Mouse (Mus musculus) cerebellum, postnatal 36 days (tissue): Measurements from ENCODE around the gene Litaf.

ENCODE experiments used
- DNase-seq, 2 experiments: peaks; one replicate each; pipeline ENCODE4 v3.0.0; 2021 to 2022; ENCODE audit warnings: mixed read lengths in 2 of 2

The Litaf gene

DNA sequence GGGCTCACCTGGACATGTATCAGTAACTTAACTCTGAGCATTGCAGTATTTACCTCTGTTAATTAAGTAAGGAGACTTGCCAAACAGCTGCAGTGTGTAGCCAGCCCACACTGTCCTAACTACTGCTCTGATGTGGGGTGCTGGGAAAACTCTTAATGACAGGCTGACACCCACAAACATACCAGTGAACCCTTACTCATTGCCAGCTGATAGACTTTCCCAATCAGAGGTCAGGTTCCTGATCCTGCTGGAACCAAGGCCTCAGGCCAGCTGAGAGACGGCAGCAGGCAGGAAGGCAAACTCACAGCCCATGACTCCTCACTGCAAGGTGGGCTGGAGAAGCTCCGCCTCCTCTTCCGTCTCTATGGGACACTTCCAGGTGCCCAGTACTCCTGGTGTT is 113.1 kb downstream of the Litaf start:
- DNase-seq: no peak

DNA sequence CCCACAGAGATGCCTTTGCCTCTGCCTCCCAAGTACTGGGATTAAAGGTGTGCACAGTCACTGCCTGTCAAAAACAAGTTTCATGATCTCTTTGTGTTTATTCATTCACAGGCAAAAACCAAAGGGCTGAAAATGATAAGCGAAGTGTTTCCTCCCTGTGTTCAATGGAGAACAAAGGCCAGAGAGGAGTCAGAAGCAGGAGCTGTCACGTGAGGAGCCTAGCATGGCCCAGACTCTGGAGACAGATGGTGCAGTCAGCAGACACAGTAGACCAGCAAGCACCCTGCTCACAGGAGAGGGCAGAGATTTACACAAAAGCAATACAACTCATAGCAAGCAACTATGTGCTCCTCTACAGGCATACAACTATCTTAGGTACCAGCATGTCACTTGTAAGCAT is 113.9 kb downstream of the Litaf start:
- no peak for DNase-seq

GRCm38 (mm10) chr16:10951581-10951980 is 114.4 kb downstream of the Litaf start:
- peak in 1 of 2 experiments; percentile 28 for DNase-seq

GRCm38 (mm10) chr16:10950539-10950938 is 115.4 kb downstream of the Litaf start:
- DNase-seq: no peak

DNA sequence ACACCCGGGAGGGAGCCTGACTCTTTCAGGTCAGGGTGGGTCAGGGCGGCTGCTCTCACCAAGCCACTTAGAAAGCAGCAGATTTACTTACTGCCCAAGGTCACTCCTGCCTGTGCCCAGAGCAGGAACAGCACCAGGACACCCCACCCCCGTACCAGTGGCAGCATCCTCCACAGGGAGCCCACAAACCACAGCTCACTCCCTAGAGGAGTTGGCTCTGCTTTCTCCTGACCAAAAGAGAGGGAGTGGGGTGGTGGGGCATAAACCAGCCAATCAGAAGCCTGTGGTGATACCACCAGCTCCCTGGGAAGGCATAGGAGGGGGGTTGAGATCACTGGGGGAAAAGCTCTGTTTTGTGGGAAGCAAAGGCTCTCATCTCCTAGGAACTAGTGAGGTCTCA is 118.2 kb downstream of the Litaf start:
- DNase-seq: no peak

DNA sequence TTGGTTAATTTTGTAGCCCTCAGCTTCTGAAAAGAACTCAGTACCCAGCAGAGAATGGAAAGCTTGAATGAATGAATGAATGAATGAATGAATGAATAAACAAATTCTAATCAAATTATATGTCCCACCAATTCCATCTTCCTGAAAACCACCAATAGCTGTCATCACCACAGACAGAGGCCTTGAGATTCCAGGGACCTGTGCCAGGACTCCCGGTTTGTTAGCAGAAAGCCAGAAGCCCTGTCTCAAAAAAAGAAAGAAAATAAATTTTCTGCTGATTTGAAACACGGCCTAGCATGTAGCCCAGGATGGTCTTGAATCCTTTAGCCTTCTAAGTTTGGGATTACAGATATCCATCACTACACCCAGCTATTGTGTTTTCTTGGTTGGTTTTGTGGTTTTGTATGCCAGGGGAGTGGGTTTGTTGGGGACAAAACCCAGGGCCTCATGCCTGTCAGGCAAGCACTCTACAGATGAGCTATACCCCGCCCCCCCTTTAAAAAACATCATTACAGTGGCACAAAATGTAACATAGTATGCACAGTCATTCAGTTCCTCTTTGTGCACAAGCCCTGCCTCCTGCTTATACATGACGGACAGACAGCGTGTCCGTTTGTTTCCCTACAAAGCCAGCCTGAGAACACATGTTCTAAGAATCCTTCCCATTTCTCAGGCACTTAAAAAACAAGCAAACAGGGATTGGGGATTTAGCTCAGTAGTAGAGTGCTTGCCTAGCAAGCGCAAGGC is 120.4 kb downstream of the Litaf start:
- DNase-seq: no peak

DNA sequence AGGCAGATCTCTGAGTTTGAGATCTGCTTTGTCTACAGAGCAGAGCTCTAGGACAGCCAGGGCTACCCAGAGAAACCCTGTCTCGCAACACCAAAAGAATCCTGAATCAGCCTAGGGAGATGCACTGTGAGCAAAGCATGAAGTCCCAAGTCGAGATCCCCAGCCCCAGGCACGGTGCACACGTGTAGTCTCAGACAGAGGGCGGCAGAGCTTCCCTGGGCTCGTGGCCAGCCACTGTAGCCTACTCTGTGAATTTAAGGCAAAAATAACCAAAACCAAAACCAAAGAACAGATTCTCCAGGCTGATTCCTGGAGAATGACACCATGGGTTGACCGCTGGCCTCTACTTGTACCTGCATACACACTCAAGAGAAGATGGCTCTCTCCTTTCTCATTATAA is 121.4 kb downstream of the Litaf start:
- DNase-seq: no peak

GRCm38 (mm10) chr16:10943257-10943656 is 122.7 kb downstream of the Litaf start:
- DNase-seq: no peak

DNA sequence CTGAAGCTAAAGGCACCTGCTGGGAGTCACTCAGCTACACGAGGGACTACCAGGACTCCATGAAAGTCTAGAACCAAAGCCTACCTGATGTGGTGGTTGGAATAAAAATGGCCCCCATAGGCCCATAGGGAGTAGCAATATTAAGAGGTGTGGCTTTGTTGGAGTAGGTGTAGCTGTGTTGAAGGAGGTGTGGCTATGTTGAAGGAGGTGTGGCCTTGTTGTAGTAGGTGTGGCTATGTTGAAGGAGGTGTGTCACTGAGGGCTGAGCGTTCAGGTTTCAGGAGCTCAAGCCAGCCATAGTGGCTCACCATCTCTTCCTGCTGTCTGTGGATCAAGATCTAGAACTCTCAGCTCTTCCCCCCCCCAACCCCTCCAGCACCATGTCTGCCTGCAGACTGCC is 125.3 kb downstream of the Litaf start:
- DNase-seq: no peak

DNA sequence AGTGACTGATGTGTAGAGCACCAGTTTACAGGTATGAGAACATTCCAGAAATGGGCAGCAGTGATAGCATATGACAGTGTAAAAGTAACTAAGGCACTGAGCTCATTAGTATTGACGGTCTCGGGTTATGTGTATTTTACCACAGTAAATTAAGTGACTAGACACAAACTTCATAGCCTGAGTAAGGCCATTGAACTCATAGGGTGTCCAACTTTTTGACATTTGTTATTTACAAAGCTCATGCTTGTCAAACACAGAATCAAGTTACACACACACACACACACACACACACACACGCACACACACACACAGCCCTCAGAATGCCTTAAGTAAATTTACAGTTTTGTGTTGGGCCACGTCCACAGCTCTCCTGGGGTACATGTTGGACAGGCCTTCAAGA is 126.0 kb downstream of the Litaf start:
- no peak for DNase-seq

DNA sequence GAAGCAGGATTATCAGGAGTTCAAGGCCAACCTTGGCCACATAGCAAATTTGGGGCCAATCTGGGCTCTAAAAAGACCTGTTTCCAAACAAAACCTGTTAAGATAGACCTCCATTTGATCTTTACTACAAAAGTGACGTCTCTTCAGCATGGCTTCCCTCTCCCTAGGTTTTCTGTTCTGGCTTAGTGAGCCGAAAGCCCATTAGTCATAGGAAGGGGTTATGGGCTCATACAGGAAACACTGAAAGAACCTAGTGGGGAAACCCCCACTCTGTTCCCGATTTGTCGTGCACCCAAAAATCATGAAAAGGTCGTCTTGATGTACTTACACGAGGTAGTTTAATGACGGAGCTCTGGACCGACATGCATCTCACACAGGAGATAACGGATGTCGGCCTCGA is 128.5 kb downstream of the Litaf start:
- DNase-seq: no peak

- no peak for DNase-seq
These were observed 129.1 kb downstream of the Litaf start for GRCm38 (mm10) chr16:10936700-10937319.

- no peak for DNase-seq
These were observed 131.9 kb downstream of the Litaf start for GRCm38 (mm10) chr16:10934047-10934446.

GRCm38 (mm10) chr16:10933372-10933771 is 132.6 kb downstream of the Litaf start:
- peak; percentile 55 to 64 for DNase-seq

DNA sequence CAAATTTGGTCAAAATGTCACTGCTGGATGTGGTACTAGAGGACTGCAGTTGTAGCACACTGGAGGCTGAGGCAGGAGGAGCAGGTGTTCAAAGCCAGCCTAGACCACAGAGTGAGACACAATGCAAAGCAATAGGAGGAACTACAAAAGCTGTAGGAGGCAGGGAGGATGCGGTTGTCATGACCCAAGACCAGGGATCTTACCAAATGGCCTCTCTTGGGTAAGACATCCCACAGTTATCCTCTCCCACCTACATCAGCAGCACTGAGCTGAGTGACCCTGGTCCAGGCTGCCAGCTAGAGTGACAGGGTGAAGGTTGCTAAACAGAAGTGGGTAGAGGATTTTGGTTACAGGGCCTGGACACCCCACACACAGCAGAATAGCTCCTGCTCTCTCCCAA is 138.9 kb downstream of the Litaf start:
- DNase-seq: no peak

DNA sequence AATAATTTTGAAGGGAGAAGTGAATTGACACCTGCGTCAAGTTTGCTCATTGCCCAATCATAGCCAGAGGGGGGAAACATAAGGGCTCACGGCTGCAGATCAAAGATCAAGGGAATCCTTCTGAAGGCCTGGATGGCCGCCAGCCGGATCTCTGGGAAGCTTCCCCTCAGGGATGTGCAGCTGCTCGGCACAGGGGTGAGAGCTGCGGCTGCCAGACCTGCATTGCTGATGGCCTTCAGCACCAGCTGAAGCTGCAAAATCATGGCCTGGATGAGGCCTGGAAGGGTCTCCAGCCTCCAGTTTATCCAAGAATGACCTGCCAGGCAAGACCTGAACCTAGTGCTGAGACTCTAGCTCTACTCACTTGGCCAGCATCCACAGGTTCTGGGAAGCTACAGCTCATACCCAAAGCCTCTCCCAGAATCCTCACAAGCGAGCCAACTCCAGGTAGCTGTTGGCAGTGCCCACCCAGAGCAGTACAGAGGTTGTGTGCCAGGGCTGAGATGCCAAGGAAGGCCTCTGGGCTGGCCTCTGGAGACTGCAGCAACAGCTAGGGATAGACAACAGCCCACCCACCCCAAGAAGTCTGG is 140.3 kb downstream of the Litaf start:
- DNase-seq: peak; percentile 16 to 24

- DNase-seq: peak; percentile 41 to 49
These were observed 142.4 kb downstream of the Litaf start for GRCm38 (mm10) chr16:10923561-10923960.

- no peak for DNase-seq
These were observed 146.1 kb downstream of the Litaf start for GRCm38 (mm10) chr16:10919856-10920255.

DNA sequence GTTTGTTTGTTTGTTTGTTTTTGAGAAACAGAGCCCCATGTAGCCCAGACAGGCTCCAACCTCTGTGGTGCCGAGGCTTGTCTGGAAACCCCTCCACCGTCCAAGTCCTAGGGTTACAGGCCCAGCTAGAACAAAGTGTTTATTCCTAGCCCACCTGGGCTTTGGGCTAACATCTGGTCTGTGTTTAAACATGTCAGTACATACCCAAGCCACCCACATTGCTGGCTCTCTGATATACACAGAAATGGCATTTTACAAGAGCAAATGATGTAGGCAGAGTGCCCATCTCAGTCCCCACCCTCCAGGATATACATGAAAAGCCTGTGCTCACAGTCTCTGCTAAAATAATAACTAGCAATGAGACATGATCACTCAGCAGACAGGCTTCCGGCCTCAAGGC is 149.7 kb downstream of the Litaf start:
- DNase-seq: no peak

DNA sequence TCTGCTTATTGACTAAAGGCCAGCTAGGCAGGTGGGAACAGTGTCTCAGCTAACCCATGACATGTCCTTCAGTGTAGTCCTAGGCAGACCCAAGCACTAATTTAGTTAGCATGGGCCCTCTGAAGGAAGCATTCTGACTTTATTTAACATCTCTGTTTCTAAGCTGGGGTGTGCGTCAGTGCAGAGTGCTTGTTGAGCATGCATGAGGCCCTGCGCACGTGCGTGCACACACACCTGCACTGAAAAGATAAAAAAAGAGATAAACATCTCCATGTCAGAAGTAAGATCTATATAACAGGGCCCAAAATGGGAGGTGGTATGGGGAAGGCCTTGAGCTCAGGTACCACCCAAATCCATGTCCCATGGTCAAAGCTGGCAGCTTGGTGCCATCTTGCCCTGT is 150.9 kb downstream of the Litaf start:
- no peak for DNase-seq

- no peak for DNase-seq
These were observed 154.9 kb downstream of the Litaf start for GRCm38 (mm10) chr16:10911061-10911460.

DNA sequence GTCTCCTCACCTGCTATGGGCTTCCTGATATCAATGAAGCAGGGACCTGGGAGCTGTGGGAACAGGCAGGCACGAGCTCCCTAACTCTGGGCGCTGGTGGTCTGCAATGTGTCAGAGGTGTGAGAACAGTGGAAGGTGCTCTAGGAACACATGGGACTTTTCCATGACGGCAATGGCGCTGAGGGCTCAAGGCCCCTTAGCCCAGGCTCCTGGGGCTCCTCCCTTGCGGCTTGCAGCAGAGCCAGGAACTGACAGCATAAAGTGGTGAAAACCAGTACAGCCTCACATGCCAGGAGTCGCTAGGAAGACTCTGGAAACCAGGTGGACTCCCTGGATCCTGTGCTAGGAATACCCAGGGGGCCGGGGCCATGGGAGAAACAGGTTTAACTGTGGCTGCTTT is 155.4 kb downstream of the Litaf start:
- DNase-seq: no peak
